Mouse (Mus musculus): ENCODE data around the gene Wwox.

- TF ChIP-seq CTCF (IDR thresholded peaks at IDR 0.05; ENCODE audit: insufficient read depth, low read depth, low read length), result no peak
- no peak for TF ChIP-seq POLR2A (IDR thresholded peaks at IDR 0.05; ENCODE audit: insufficient read depth, low read depth, low read length)
These were observed 672.6 kb downstream of the Wwox start for GRCm38 (mm10) chr8:115112062-115112461.
